Mouse (Mus musculus) stomach, embryonic 14.5 days (tissue): ENCODE measurements around the gene Cdc34. TPM values are rescaled to one million over a fixed set of nuclear protein-coding genes. Genes with fewer than 3 reads are reported as not detected.

Source experiments
- ATAC-seq: fragments of 200-750 bp; cut with Nextera tagmentation; 2 replicates; pipeline ENCODE4 v1.8.0; 2017; ENCODE audit warnings: low read depth, moderate TSS enrichment; ENCODE audit not compliant: insufficient number of reproducible peaks, insufficient read depth, low FRiP score
- H3K27ac ChIP-seq: fragments of 300-500 bp; sonication (generic); 2 replicates; pipeline ENCODE4 v1.5.1; 2014; ENCODE audit warnings: mild to moderate bottlenecking, low read length, moderate library complexity, mixed read lengths
- H3K27me3 ChIP-seq: fragments of 300-500 bp; sonication (generic); 2 replicates; pipeline ENCODE4 v1.6.1; 2014; ENCODE audit warnings: low read length, control low read depth, mixed read lengths; ENCODE audit not compliant: control insufficient read depth, insufficient read depth
- H3K36me3 ChIP-seq: fragments of 300-500 bp; sonication (generic); 2 replicates; pipeline ENCODE4 v1.6.1; 2014; ENCODE audit warnings: mild to moderate bottlenecking, control low read depth, low read length, moderate library complexity, mixed read lengths; ENCODE audit not compliant: control insufficient read depth, insufficient read depth
- H3K4me1 ChIP-seq: fragments of 300-500 bp; sonication (generic); 2 replicates; pipeline ENCODE4 v1.6.1; 2014; ENCODE audit warnings: low read length, control low read depth, mixed read lengths; ENCODE audit not compliant: control insufficient read depth, insufficient read depth
- H3K4me2 ChIP-seq: fragments of 300-500 bp; sonication (generic); replicated peaks from 2 replicates; pipeline ENCODE4 v1.6.1; 2014; ENCODE audit warnings: low read depth, low read length, control low read depth
- H3K4me3 ChIP-seq: fragments of 300-500 bp; sonication (generic); 2 replicates; pipeline ENCODE4 v1.5.1; 2014; ENCODE audit warnings: low read depth, low read length, control low read depth
- H3K9ac ChIP-seq: fragments of 300-500 bp; sonication (generic); replicated peaks from 2 replicates; pipeline ENCODE4 v1.6.1; 2014; ENCODE audit warnings: low read depth, mild to moderate bottlenecking, control low read depth, low read length, moderate library complexity, mixed read lengths
- H3K9me3 ChIP-seq: fragments of 300-500 bp; sonication (generic); 2 replicates; pipeline ENCODE4 v1.6.1; 2016; ENCODE audit warnings: low read depth, low read length, control low read depth; ENCODE audit not compliant: control insufficient read depth
- WGBS: fragments of 180-500 bp; shearing (Covaris S2); extraction: QIAGEN DNeasy Blood & Tissue Kit; methylation state at CpG from one replicate; pipeline ENCODE4 v1.1.7; 2014; 5-methylcytosine and 5-hydroxymethylcytosine counted together
- polyA plus RNA-seq: library from polyadenylated mRNA; unstranded; fragments of >200 nt; fragmentation: Nextera tagmentation; extraction: Ambion mirVana; gene quantifications from 2 replicates; pipeline ENCODE4 v1.2.1, GENCODE M21; 2014

Cdc34 gene
- polyA plus RNA-seq, 1 experiment from 2014 or later: 88.7 TPM

DNA sequence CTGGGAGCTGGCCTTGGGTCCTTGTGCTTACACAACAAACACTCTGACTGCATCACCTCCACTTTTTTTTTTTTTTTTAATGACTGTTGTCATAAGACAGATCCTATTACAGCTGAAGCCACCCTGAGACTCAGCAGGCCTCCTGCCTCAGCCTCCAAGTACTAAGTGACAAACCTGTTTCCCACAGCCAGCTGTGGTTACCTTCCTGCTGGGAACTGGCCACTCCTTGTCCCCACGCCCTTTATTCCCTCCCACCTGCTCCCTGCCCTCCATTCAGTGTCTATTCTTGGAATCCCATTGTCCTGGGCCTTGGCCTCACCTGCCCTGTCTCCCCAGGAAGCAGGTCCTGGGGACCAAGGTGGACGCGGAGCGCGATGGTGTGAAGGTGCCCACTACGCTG is 5.5 kb downstream of the Cdc34 start:
- peaks cover 13% of the 10 kb centered on the region; the same call in 1 of the 2 replicates for H3K4me1 ChIP-seq
- no peak for ATAC-seq

DNA sequence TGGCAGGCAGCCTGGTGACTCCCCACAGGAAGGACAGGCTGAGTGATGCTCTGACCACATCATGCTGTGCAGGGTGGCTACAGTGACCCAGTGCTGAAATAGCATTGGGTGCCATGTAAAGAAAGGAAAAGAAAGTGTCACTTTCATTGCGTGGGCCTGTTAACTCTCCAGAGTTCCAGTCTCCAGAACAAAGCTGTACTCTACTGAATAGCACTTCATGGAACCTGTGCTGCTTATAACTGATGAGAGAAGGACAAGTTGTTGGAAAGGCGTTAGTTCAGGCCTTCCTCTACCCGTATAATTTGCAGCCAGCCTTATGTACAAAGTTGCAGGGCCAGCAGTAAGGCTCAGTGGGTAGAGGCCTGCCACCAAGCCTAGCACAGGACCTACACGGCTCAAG is 6.7 kb downstream of the Cdc34 start, which contains the start of gene Gzmm:
Gzmm (plus strand) TSS at position 301 of the 400 bp plus-strand sequence.
- no peak for ATAC-seq
- peaks cover 4% of the 10 kb centered on the region; the same call in 1 of the 2 replicates for H3K4me1 ChIP-seq
- peaks cover 2% of the 10 kb centered on the region; the same call in 1 of the 2 replicates for H3K9me3 ChIP-seq
- H3K9ac ChIP-seq: no peak within 1 kb of the TSS
- no peak within 1 kb of the TSS for H3K4me3 ChIP-seq
- no peaks in the 10 kb centered on the region for H3K27me3 ChIP-seq
- peaks cover 52% of the 10 kb centered on the region for H3K36me3 ChIP-seq
- no peak within 1 kb of the TSS for H3K4me2 ChIP-seq
- no peak within 1 kb of the TSS for H3K27ac ChIP-seq
- 81% methylated on average over 4 of the region's 4 CpGs for WGBS

More for the DNA sequence above, 5.5 kb downstream of the Cdc34 start:
- Histone ChIP-seq H3K27me3 (no peaks in the 10 kb centered on the region), H3K9me3 (peaks cover 2% of the 10 kb centered on the region; the same call in 1 of the 2 replicates), H3K4me2 (no peak overlapping the region), H3K36me3 (peaks cover 52% of the 10 kb centered on the region), H3K4me3 (no peak overlapping the region), H3K27ac (no peak overlapping the region), H3K9ac (no peak overlapping the region)
- WGBS: 94% methylated on average over 6 of the region's 6 CpGs

- Histone ChIP-seq H3K36me3 (peaks cover 49% of the 10 kb centered on the region), H3K9ac (no peak overlapping the region), H3K9me3 (peaks cover 2% of the 10 kb centered on the region; the same call in 1 of the 2 replicates), H3K4me1 (no peaks in the 10 kb centered on the region), H3K4me3 (no peak overlapping the region), H3K4me2 (no peak overlapping the region), H3K27ac (no peak overlapping the region), H3K27me3 (no peaks in the 10 kb centered on the region)
- 88% methylated on average over 3 of the region's 3 CpGs for WGBS
- no peak for ATAC-seq
Measured at GRCm38 (mm10) chr10:79689178-79689577, 7.2 kb downstream of the Cdc34 start.

DNA sequence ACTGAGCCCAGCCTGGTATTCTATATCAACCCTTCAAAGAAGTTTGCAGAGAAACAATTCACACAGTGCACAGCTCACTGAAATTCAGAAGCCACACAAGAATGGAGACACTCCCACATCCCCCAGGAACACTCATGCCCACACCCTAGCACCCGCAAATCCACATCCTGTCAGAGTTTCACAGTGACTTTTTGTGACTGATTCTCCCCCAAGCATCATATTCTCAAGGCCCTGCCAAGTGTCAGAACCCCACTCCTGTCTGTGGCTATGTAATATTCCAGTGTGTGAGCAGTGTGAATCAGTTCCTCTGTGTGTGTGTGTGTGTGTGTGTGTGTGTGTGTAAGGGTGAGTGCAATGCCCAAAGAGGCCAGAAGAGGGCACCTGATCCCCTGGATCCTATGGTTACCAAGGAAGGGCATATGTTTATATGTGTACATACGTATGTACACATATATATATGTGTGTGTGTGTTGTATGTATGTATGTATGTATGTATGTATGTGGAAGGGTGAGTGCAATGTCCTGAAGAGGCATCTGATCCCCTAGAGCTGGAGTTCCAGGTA is 10.1 kb downstream of the Cdc34 start:
- Histone ChIP-seq H3K27me3 (no peaks in the 10 kb centered on the region), H3K27ac (no peak overlapping the region), H3K9ac (no peak overlapping the region), H3K9me3 (peaks cover 2% of the 10 kb centered on the region; the same call in 1 of the 2 replicates), H3K4me3 (no peak overlapping the region), H3K4me2 (no peak overlapping the region), H3K4me1 (peaks cover 15% of the 10 kb centered on the region; the same call in 1 of the 2 replicates), H3K36me3 (peaks cover 22% of the 10 kb centered on the region)
- no peak for ATAC-seq
- 96% methylated on average over 2 of the region's 2 CpGs for WGBS

DNA sequence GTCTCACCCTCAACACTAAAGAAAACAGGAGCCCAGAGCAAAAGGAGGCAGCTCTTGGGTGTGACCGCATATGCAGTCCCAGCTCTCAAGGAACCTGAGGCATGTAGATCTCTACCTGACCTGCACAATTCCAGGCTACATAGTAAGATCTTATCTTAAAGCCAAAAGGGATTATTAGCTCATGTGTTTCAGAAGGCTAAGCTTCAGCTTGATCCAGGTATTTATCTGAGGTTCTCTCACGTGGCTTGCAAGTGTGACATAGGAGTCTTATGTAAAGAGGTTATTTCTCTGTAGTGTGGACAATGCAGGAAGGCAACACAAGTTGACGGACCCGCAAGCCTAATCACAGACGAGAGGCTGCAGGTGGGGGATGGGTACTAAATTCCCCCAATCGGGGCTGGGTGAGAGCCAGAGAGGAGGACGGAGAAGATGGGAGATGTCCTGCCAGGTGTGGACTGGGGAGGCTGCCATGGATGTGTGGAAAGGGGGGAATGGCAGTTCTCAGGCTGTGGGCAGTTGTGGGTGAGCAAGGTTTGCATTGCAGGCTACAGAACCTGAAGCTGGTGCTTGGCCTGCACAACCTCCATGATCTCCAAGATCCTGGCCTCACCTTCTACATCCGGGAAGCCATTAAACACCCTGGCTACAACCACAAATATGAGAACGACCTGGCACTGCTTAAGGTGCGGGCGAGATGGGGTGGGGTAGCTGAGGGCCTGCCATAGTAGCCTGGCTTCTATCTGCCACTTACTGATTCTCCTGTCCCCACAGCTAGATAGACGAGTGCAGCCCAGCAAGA is 11.8 kb downstream of the Cdc34 start:
- Histone ChIP-seq H3K4me1 (peaks cover 15% of the 10 kb centered on the region; the same call in 1 of the 2 replicates), H3K4me2 (no peak overlapping the region), H3K36me3 (peaks cover 6% of the 10 kb centered on the region), H3K4me3 (no peak overlapping the region), H3K9me3 (peaks cover 2% of the 10 kb centered on the region; the same call in 1 of the 2 replicates), H3K9ac (no peak overlapping the region), H3K27ac (no peak overlapping the region), H3K27me3 (no peaks in the 10 kb centered on the region)
- no peak for ATAC-seq
- 64% methylated on average over 12 of the region's 12 CpGs for WGBS

DNA sequence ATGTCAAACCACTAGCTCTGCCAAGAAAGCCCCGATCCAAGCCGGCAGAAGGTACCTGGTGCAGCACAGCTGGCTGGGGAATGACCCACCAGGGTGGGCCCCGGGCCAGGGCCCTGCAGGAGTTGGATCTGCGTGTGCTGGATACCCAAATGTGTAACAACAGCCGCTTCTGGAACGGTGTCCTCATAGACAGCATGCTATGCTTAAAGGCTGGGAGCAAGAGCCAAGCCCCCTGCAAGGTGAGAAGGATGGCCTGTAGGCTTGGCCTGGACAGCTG is 12.3 kb downstream of the Cdc34 start:
- no peak for ATAC-seq
- Histone ChIP-seq H3K9ac (no peak overlapping the region), H3K27ac (no peak overlapping the region), H3K36me3 (peaks cover 1% of the 10 kb centered on the region), H3K9me3 (peaks cover 2% of the 10 kb centered on the region; the same call in 1 of the 2 replicates), H3K4me2 (no peak overlapping the region), H3K27me3 (no peaks in the 10 kb centered on the region), H3K4me3 (no peak overlapping the region), H3K4me1 (peaks cover 15% of the 10 kb centered on the region; the same call in 1 of the 2 replicates)
- 85% methylated on average over 6 of the region's 6 CpGs for WGBS

DNA sequence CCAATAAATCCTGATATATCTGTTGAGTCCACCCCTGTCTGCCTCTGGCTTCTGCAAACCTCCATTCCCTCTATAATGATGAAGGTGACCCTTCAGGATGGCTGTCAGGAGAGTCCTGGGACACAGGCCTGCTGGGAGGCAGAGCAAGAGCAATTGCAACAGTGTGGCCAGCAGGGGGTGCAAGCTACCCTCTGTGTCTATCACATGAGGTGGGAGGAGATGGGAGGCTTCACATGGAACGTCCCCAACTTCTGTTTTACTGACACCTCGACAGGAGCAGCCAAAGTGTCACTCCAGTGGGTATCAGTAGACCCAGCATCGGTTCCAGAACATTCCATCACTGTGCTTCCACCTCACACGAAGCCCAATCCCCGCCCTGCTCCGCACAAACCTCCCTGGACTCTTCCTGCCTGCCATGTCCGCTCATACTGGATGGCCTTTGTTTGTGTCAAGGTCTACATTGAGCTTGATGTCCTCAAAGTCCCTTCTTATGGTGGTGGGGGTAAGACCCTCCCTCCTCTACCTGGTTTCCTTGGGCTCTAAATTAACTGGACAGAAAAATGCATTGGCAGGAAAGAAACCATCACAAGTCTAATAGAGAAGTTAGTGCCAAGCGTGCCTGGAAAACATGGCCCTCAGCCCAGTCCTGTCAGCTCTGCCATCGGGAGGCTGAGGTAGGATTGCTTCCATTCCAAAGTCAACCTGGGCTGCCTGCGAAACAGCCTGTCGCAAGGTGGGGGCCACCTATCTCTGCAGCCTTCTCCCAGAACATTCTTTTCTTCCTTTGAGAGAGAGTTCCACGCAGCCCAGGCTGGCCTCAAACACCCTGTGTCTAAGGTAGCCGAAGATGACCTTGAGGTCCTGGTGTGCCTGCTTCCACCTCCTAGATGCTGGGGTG is 13.5 kb downstream of the Cdc34 start:
- Histone ChIP-seq H3K36me3 (no peaks in the 10 kb centered on the region), H3K4me2 (no peak overlapping the region), H3K9me3 (peaks cover 2% of the 10 kb centered on the region; the same call in 1 of the 2 replicates), H3K4me1 (peaks cover 15% of the 10 kb centered on the region; the same call in 1 of the 2 replicates), H3K4me3 (no peak overlapping the region), H3K9ac (no peak overlapping the region), H3K27me3 (no peaks in the 10 kb centered on the region), H3K27ac (peak overlapping the region; percentile 57; the same call in 1 of the 2 replicates)
- ATAC-seq: peak; percentile 46; the same call in 1 of the 2 replicates
- 55% methylated on average over 13 of the region's 13 CpGs for whole genome bisulfite sequencing

DNA sequence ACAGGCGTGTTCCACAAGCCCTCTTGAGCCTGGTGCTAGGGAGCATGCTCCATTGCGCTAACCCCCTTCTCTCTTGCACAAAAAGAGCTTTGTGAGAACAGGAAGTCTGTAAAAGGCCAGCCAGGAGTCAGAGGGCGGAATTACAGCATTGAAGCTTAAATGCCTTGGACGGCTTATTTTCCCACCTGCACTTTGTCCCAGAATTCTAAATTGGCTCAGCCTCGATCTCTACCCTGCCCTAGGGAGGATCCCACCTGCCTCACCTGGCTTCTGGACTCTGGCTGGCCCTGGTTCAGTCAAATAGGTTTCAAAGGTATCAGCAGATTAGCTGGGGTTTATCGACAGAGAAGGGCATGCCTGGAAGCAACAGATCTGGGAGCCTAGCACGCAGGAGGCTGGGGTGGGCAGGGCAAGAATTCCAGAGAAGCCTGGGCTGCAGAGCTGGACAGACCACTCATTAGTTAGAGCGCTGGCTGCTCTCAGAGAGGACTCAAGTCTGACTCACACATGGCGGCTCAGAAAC is 14.2 kb downstream of the Cdc34 start:
- Histone ChIP-seq H3K9ac (no peak overlapping the region), H3K36me3 (no peaks in the 10 kb centered on the region), H3K27me3 (no peaks in the 10 kb centered on the region), H3K27ac (peak overlapping the region; percentile 57), H3K4me1 (peaks cover 15% of the 10 kb centered on the region; the same call in 1 of the 2 replicates), H3K4me3 (no peak overlapping the region), H3K4me2 (no peak overlapping the region), H3K9me3 (peaks cover 2% of the 10 kb centered on the region; the same call in 1 of the 2 replicates)
- WGBS: 38% methylated on average over 9 of the region's 9 CpGs
- peak; percentile 68 for ATAC-seq
